Mouse (Mus musculus): ENCODE data around the gene Capn13. TPM values are rescaled to one million over a fixed set of nuclear protein-coding genes. Genes with fewer than 3 reads are reported as not detected.

Capn13 gene
- total and polyA plus RNA-seq, 3 experiments: not detected

DNA sequence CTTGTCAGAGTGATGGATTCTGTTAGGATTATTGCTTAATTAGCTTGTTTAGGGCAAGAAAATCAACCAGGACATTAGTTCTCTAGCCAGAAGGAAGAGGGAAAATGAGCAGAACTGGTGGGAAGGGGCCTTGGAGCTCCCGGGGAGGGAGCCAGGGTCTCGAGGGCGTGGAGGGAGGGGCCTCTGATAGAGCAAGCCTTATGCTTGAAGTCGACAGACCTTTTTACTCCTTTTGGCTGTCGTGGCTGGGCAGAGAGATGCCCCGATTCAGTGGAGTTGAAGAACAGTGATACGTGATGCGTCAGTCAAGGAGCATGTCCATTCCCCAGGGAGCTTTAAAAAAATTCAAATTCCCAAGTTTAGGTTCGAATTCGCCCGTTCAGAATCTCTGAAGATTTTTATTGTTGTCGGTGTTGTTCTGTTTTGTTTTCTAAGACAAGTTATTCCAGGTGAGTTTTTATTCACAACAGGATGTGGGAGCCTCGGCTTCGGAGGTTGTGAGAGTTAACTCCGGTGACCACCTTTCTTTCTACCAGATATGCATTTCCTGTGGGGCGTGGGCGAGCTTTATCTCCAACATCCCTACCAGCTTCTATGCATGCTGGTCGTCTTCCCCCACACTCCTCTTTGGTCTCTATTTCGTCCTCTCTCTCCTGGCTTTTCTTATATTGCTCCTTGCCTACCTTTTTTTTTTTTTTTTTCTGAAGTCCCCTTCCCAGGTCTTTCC, 96.4 kb downstream of the Capn13 start (continued):
- TF ChIP-seq ZNF384 (IDR thresholded peaks at IDR 0.05; ENCODE audit: low read depth, low read length): peak; percentile 75
- TF ChIP-seq CHD1 (IDR thresholded peaks at IDR 0.05; ENCODE audit: low read depth, low read length): no peak
- TF ChIP-seq SMC3 (IDR thresholded peaks at IDR 0.05; ENCODE audit: low read depth, low read length): no peak
- no peak for TF ChIP-seq POLR2AphosphoS5 (IDR thresholded peaks at IDR 0.05; ENCODE audit: borderline replicate concordance, low read depth, low read length)
- no peak for TF ChIP-seq ZMIZ1 (IDR thresholded peaks at IDR 0.05; ENCODE audit: low read depth, low read length)
- TF ChIP-seq CHD2 (IDR thresholded peaks at IDR 0.05; ENCODE audit: low read length): no peak
- TF ChIP-seq HCFC1 (IDR thresholded peaks at IDR 0.05; ENCODE audit: low read depth, low read length): no peak
- no peak for TF ChIP-seq NELFE (IDR thresholded peaks at IDR 0.05; ENCODE audit: low read depth, low read length)
- no peak for TF ChIP-seq MYC (IDR thresholded peaks at IDR 0.05; ENCODE audit: low read depth, low read length)
- TF ChIP-seq MXI1 (IDR thresholded peaks at IDR 0.05; ENCODE audit: low read depth, low read length): peak; percentile 17; the same call in 1 of the 2 replicates
- no peak for TF ChIP-seq RAD21 (IDR thresholded peaks at IDR 0.05; ENCODE audit: low read depth, low read length)
- TF ChIP-seq MAFK (IDR thresholded peaks at IDR 0.05; ENCODE audit: borderline replicate concordance, low read depth, low read length): no peak
- no peak for TF ChIP-seq ZC3H11A (IDR thresholded peaks at IDR 0.05; ENCODE audit: low read depth, low read length)
- TF ChIP-seq POLR2AphosphoS2 (IDR thresholded peaks at IDR 0.05; ENCODE audit: low read length): no peak
- TF ChIP-seq ETS1 (IDR thresholded peaks at IDR 0.05; ENCODE audit: low read depth, low read length): peak; percentile 51

DNA sequence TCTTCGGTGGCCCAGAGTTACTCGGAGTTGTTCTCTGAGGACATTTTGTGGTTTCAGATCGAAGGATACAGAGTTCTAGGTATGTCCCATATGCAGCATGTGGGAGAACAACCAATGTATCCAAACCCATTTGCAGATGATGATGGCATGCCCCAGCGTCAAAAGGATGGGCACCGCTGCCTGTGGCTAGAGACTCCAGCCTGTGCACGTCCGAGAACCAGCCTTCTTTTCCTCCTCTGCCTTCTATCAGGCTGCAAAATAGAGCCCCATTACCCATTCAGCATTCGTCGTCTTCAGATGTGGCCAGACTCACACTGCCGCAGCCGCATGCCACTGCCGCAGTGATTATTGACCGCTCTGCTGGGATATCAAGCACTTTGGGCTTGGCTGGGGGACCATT, 97.0 kb downstream of the Capn13 start:
- TF ChIP-seq ZC3H11A (IDR thresholded peaks at IDR 0.05; ENCODE audit: low read depth, low read length) (no peak), CHD1 (IDR thresholded peaks at IDR 0.05; ENCODE audit: low read depth, low read length) (no peak), SIN3A (IDR thresholded peaks at IDR 0.05; ENCODE audit: low read length) (no peak), MEF2A (IDR thresholded peaks at IDR 0.05; ENCODE audit: extremely low read depth, insufficient replicate concordance, low read depth, low read length, poor library complexity, severe bottlenecking) (no peak), USF1 (IDR thresholded peaks at IDR 0.05; ENCODE audit: low read depth, low read length) (no peak), MYB (IDR thresholded peaks at IDR 0.05; ENCODE audit: low read depth, low read length) (no peak), KAT2A (conservative IDR thresholded peaks at IDR 0.05; ENCODE audit: low read depth, low read length) (no peak), MXI1 (IDR thresholded peaks at IDR 0.05; ENCODE audit: low read depth, low read length) (no peak), ZKSCAN1 (IDR thresholded peaks at IDR 0.05; ENCODE audit: low read depth, low read length) (no peak), MAFK (IDR thresholded peaks at IDR 0.05; ENCODE audit: borderline replicate concordance, low read depth, low read length) (no peak), ELF1 (IDR thresholded peaks at IDR 0.05; ENCODE audit: low read depth, low read length) (no peak), EP300 (IDR thresholded peaks at IDR 0.05; ENCODE audit: low read depth in 1 of 2, low read length in 2 of 2) (no peak), RAD21 (IDR thresholded peaks at IDR 0.05; ENCODE audit: low read depth, low read length) (no peak), TCF12 (IDR thresholded peaks at IDR 0.05; ENCODE audit: low read depth, low read length) (no peak), E2F4 (IDR thresholded peaks at IDR 0.05; ENCODE audit: borderline replicate concordance, low read depth, low read length) (no peak), BHLHE40 (IDR thresholded peaks at IDR 0.05; ENCODE audit: borderline replicate concordance, low read depth, low read length) (no peak), SMC3 (IDR thresholded peaks at IDR 0.05; ENCODE audit: low read depth, low read length) (no peak)
- Histone ChIP-seq H3K9ac (ENCODE audit: control insufficient read depth, low read depth, low read length, poor library complexity, severe bottlenecking) (no peak overlapping the region), H3K9me3 (replicated peaks; ENCODE audit: insufficient read depth, low read length) (no peaks in the 10 kb centered on the region), H3K4me1 (ENCODE audit: control insufficient read depth in 1 of 2, insufficient read depth in 2 of 2, low read length in 2 of 2) (peaks cover 0 to 22% of the 10 kb centered on the region in 2 experiments; a peak in 2 of 4 replicates), H3K36me3 (ENCODE audit: control insufficient read depth in 1 of 2, insufficient read depth in 2 of 2, low read length in 2 of 2) (peaks cover 0 to 3% of the 10 kb centered on the region in 2 experiments; a peak in 2 of 4 replicates), H3K79me2 (ENCODE audit: control insufficient read depth, insufficient read depth, low read length, poor library complexity) (no peaks in the 10 kb centered on the region), H3K27me3 (ENCODE audit: control insufficient read depth in 1 of 2, insufficient read depth in 2 of 2, low read length in 2 of 2) (no peaks in the 10 kb centered on the region), H3K4me3 (ENCODE audit: control insufficient read depth in 1 of 2, insufficient read depth in 1 of 2, low read depth in 2 of 2, low read length in 2 of 2) (no peak overlapping the region), H3K27ac (ENCODE audit: control insufficient read depth, low read depth, low read length) (peak overlapping the region; percentile 37; the same call in 1 of the 2 replicates)
- DNase-seq (ENCODE audit: low read depth, low spot score): no peak

Measured in MEL (cell line).